Mouse (Mus musculus) hindbrain, embryonic 11.5 days (tissue): ENCODE data around the gene Stau1. TPM values are rescaled to one million over a fixed set of nuclear protein-coding genes. Genes with fewer than 3 reads are reported as not detected.

Experiments used
- ATAC-seq: fragments of 200-750 bp; cut with Nextera tagmentation; 2 replicates; pipeline ENCODE4 v1.8.0; 2017; ENCODE audit warnings: mild to moderate bottlenecking, moderate TSS enrichment, moderate library complexity; ENCODE audit not compliant: low FRiP score
- DNase-seq: peaks from one replicate; pipeline ENCODE4 v3.0.0-alpha.2; 2015; ENCODE audit warnings: low spot score
- H3K27ac ChIP-seq: fragments of 300-500 bp; sonication (generic); 2 replicates; pipeline ENCODE4 v1.5.1; 2014; ENCODE audit warnings: mild to moderate bottlenecking, low read depth, low read length
- H3K27me3 ChIP-seq: fragments of 300-500 bp; sonication (generic); 2 replicates; pipeline ENCODE4 v1.6.1; 2014; ENCODE audit warnings: mild to moderate bottlenecking, low read length, moderate library complexity, mixed read lengths; ENCODE audit not compliant: control insufficient read depth, insufficient read depth
- H3K36me3 ChIP-seq: fragments of 300-500 bp; sonication (generic); 2 replicates; pipeline ENCODE4 v1.6.1; 2014; ENCODE audit warnings: mild to moderate bottlenecking, low read length, moderate library complexity, mixed read lengths; ENCODE audit not compliant: control insufficient read depth, insufficient read depth
- H3K4me1 ChIP-seq: fragments of 300-500 bp; sonication (generic); replicated peaks from 2 replicates; pipeline ENCODE4 v1.6.1; 2014; ENCODE audit warnings: low read length, mixed read lengths; ENCODE audit not compliant: control insufficient read depth, insufficient read depth
- H3K4me2 ChIP-seq: fragments of 300-500 bp; sonication (generic); replicated peaks from 2 replicates; pipeline ENCODE4 v1.6.1; 2014; ENCODE audit warnings: mild to moderate bottlenecking, low read depth, low read length
- H3K4me3 ChIP-seq: fragments of 300-500 bp; sonication (generic); 2 replicates; pipeline ENCODE4 v1.5.1; 2014; ENCODE audit warnings: low read depth, low read length
- H3K9ac ChIP-seq: fragments of 300-500 bp; sonication (generic); 2 replicates; pipeline ENCODE4 v1.6.1; 2014; ENCODE audit warnings: low read depth, low read length
- H3K9me3 ChIP-seq: fragments of 300-500 bp; sonication (generic); 2 replicates; pipeline ENCODE4 v1.6.1; 2016; ENCODE audit warnings: low read length; ENCODE audit not compliant: control insufficient read depth
- WGBS: fragments of 180-500 bp; shearing (Covaris S2); extraction: QIAGEN DNeasy Blood & Tissue Kit; methylation state at CpG from one replicate; pipeline ENCODE4 v1.1.7; 2014; 5-methylcytosine and 5-hydroxymethylcytosine counted together
- polyA plus RNA-seq: library from polyadenylated mRNA; unstranded; fragments of >200 nt; fragmentation: Nextera tagmentation; extraction: Ambion mirVana; gene quantifications from 2 replicates; pipeline ENCODE4 v1.2.1, GENCODE M21; 2014

The Stau1 gene
- polyA plus RNA-seq, 1 experiment from 2014 or later, result 93.0 TPM

DNA sequence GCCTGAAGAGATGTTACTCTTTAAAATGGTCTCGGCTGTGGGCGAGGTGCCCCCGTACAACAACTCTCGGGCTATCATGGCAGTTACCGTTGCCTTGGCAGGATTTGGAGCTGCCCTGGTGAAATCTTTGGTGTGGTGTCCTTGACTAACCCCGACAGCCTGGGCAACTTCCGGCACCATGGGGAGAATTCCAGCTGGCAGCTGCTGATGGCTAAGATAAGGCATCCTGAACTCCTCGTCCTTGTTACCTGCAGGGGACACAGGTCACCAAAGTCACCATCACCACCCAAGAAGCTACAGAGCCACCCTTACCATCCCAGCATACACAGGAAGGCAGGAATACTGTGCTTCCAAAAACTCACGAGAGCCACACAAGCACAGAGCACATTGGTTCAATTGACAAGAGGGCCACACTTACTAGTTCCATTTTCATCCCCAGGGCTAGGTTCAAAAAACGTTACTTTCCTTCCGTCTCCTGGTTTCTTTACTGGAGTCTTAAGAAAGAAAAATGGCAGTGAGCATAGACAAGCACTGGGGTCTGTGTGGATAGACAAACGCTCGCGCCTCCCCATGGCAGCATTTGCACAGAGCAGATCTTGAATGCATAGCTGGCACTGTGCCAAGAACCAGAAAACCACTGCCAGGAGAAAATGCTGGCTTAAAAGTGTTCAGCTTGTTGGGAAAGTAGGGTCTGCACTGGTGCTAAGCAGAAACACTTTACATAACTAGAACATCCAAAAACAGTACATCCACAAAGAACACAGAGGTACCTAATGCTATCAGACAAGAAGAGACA, 45.0 kb downstream of the Stau1 start:
- Histone ChIP-seq H3K36me3 (peaks cover 33% of the 10 kb centered on the region), H3K27me3 (no peaks in the 10 kb centered on the region), H3K4me1 (no peaks in the 10 kb centered on the region), H3K9me3 (no peaks in the 10 kb centered on the region), H3K27ac (no peak overlapping the region), H3K9ac (no peak overlapping the region), H3K4me2 (no peak overlapping the region), H3K4me3 (no peak overlapping the region)
- 88% methylated on average over 14 of the region's 14 CpGs for WGBS
- ATAC-seq, result no peak
- DNase-seq, result peak; percentile 31

DNA sequence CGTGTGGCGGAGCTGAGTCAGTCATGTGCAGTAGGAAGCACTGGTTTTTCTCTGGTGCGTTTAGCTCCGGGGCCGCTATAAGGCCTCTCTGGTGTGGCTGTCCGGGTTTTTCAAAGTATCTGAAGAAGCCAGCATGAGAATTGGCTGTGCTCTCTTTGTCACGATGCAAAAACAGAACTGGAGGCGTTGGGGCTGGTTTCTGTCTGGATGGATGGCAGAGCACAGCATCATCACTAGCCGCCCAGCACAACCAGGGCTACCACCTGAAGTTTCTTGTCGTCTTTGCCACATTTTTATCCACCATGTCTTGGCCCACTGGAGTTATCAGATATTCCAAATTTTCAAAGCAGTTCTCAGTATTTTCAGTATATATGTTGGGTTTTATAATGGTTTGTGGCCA, 47.2 kb downstream of the Stau1 start:
- WGBS, result 90% methylated on average over 10 of the region's 10 CpGs
- DNase-seq (no peak), ATAC-seq (no peak)
- no peak overlapping the region for H3K4me3 ChIP-seq
- H3K4me1 ChIP-seq, result no peaks in the 10 kb centered on the region
- peaks cover 31% of the 10 kb centered on the region for H3K36me3 ChIP-seq
- no peaks in the 10 kb centered on the region for H3K9me3 ChIP-seq
- H3K4me2 ChIP-seq, result no peak overlapping the region
- no peaks in the 10 kb centered on the region for H3K27me3 ChIP-seq
- no peak overlapping the region for H3K27ac ChIP-seq
- no peak overlapping the region for H3K9ac ChIP-seq

DNA sequence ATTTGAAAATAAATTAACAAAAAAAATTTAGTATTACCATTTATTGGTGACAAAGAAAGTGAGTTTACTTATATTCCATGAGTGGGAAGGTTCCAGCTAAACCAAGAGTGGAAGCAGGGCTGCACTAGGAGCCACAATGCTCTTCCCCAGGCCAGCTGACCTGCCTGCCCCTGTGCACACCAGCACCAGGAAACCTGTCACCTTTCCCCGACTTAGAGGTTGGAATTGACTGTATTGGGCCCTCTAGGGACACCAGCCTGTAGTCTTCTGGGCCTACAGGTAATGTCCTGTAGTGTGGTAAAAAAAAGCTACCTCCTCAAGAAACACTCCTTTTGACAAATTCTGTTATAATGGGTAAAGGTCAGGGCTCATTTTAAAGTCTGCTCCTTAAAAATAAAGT, 47.9 kb downstream of the Stau1 start:
- no peak for DNase-seq
- ATAC-seq, result no peak
- H3K27ac ChIP-seq, result no peak overlapping the region
- H3K9ac ChIP-seq, result no peak overlapping the region
- peaks cover 35% of the 10 kb centered on the region for H3K36me3 ChIP-seq
- H3K27me3 ChIP-seq, result no peaks in the 10 kb centered on the region
- H3K4me2 ChIP-seq, result no peak overlapping the region
- no peak overlapping the region for H3K4me3 ChIP-seq
- no peaks in the 10 kb centered on the region for H3K9me3 ChIP-seq
- 68% methylated on average over 1 of the region's 1 CpGs for WGBS
- H3K4me1 ChIP-seq, result no peaks in the 10 kb centered on the region

DNA sequence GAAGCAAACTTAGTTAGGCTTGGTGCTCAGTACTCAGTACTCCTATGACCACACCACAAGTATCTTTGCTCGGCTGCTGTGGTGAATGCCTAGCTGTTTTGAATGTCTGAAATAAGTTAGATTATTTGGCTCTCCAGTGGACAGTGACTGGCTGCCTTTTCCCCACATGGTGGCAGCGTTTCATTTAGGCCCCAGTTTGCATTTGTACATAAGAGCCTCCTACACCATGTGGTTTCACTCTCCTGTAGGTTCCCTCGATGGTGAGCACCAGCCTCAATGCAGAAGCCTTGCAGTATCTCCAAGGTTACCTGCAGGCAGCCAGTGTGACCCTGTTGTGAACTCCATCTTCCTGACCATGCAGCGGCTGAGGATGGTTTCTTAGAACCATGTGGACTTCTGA, 50.6 kb downstream of the Stau1 start:
- no peak for ATAC-seq
- Histone ChIP-seq H3K9ac (no peak overlapping the region), H3K27me3 (no peaks in the 10 kb centered on the region), H3K36me3 (peaks cover 23% of the 10 kb centered on the region), H3K27ac (no peak overlapping the region), H3K9me3 (no peaks in the 10 kb centered on the region), H3K4me3 (no peak overlapping the region), H3K4me1 (no peaks in the 10 kb centered on the region), H3K4me2 (no peak overlapping the region)
- DNase-seq, result peak; percentile 39
- WGBS, result 64% methylated on average over 4 of the region's 4 CpGs

DNA sequence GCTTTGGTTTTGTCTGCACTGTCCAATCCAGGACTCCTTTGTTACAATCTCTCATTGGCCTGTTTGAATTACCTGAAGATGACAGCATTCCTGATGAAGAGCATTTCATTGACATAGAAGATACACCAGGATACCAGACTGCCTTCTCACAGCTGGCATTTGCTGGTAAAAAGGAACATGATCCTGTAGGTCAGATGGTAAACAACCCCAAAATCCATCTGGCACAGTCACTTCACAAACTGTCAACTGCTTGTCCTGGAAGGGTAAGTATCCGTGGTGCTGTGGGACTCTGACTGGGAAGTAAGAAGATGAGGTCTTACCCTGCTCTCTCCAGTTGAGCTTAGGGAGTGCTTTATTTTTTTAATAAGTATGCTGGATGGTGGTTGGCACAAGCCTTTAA, 51.8 kb downstream of the Stau1 start:
- H3K4me3 ChIP-seq, result no peak overlapping the region
- no peaks in the 10 kb centered on the region for H3K9me3 ChIP-seq
- H3K36me3 ChIP-seq, result peaks cover 16% of the 10 kb centered on the region; the same call in 1 of the 2 replicates
- H3K27me3 ChIP-seq, result no peaks in the 10 kb centered on the region
- ATAC-seq, result no peak
- no peak overlapping the region for H3K9ac ChIP-seq
- H3K27ac ChIP-seq, result no peak overlapping the region
- no peak overlapping the region for H3K4me2 ChIP-seq
- no peaks in the 10 kb centered on the region for H3K4me1 ChIP-seq
- WGBS, result 76% methylated on average over 1 of the region's 1 CpGs
- no peak for DNase-seq

DNA sequence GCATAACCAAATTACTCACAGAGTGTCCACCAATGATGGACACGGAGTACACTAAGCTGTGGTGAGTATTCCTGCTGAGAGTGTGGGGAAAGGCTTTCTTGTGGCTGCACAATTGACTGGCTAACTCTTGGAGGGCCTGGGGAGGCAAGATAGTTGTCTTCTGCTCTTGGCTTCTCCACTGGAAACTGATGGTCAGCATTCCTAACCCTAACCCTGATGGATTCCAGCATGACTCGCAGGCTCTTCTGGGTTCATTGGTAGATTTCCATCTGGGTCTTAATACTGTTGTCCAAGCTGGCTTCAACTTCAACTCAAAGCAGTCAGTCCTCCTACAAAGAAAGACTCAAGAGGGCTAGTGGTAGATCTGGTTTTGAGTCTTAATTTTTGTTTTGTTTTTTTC, 53.0 kb downstream of the Stau1 start:
- H3K27me3 ChIP-seq, result no peaks in the 10 kb centered on the region
- H3K9ac ChIP-seq, result no peak overlapping the region
- H3K27ac ChIP-seq, result no peak overlapping the region
- H3K36me3 ChIP-seq, result peaks cover 14% of the 10 kb centered on the region; the same call in 1 of the 2 replicates
- H3K4me1 ChIP-seq, result no peaks in the 10 kb centered on the region
- H3K4me2 ChIP-seq, result no peak overlapping the region
- no peak overlapping the region for H3K4me3 ChIP-seq
- WGBS, result 92% methylated on average over 2 of the region's 2 CpGs
- no peaks in the 10 kb centered on the region for H3K9me3 ChIP-seq
- ATAC-seq, result no peak
- no peak for DNase-seq

DNA sequence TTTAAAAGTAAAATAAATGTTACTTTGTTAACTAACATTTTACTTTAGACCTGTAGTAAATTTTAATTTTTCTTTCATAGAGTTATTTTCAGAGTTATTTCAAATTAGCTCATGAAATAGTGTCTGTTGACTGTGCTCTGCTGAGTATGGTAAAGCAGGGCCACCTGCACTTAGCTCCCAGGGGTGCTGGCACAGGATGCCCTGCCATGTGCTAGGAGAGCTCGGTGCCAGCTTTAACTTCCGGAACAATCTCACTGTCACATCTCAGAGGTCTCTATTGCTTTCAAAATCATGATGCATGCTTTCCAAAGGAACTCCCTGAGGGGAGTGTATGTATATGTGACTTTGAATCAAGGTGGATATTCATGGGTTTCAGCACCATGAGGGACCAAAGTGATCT, 59.9 kb downstream of the Stau1 start:
- peaks cover 19% of the 10 kb centered on the region for H3K36me3 ChIP-seq
- H3K4me1 ChIP-seq, result no peaks in the 10 kb centered on the region
- no peak overlapping the region for H3K4me3 ChIP-seq
- H3K9ac ChIP-seq, result no peak overlapping the region
- ATAC-seq (no peak), DNase-seq (no peak)
- H3K4me2 ChIP-seq, result no peak overlapping the region
- H3K27ac ChIP-seq, result no peak overlapping the region
- 93% methylated on average over 2 of the region's 2 CpGs for WGBS
- no peaks in the 10 kb centered on the region for H3K27me3 ChIP-seq
- H3K9me3 ChIP-seq, result no peaks in the 10 kb centered on the region

DNA sequence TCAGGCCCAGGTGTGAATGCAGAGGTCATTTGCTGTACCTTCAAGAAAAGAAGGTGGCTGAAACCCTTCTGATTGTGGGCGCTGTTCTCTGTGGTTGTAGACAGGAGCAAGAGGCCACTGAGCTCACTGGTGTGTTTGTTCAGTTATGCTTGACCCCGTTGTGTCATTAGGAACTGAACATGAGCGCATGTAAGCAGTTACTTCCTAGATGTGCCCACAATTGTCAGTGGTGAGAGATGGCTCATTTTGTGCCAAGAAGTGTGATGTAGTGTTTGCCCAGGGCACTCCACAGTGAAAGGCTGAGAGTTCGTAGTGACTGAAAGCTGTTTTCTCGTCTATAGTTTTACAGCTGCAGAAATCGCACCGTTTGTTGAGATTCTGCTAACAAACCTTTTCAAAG, 60.5 kb downstream of the Stau1 start:
- Histone ChIP-seq H3K27ac (no peak overlapping the region), H3K9me3 (no peaks in the 10 kb centered on the region), H3K27me3 (no peaks in the 10 kb centered on the region), H3K4me3 (no peak overlapping the region), H3K9ac (no peak overlapping the region), H3K4me1 (no peaks in the 10 kb centered on the region), H3K36me3 (peaks cover 15% of the 10 kb centered on the region), H3K4me2 (no peak overlapping the region)
- DNase-seq (no peak), ATAC-seq (no peak)
- WGBS, result 93% methylated on average over 7 of the region's 7 CpGs

DNA sequence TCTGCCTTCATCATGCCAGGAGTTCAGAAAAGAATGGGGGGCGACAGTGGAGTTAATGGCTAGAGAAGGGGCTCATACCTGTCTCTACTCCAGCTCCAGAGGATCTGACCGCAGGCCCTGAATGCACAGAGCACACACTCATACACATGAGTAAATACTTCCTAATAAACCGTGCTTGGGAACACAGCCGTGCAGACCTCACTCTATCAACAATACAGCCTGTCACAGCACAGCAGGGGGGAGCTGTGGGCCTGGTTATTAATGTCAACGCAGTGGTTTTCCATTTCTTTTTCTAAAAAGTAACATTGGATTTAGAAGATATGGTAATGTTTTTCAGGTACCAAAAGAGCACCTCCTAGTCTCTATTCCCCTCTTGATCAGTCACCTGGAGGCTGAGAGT, 61.7 kb downstream of the Stau1 start:
- Histone ChIP-seq H3K4me3 (no peak overlapping the region), H3K9me3 (no peaks in the 10 kb centered on the region), H3K4me1 (no peaks in the 10 kb centered on the region), H3K27ac (no peak overlapping the region), H3K36me3 (peaks cover 15% of the 10 kb centered on the region), H3K9ac (no peak overlapping the region), H3K27me3 (no peaks in the 10 kb centered on the region), H3K4me2 (no peak overlapping the region)
- ATAC-seq (no peak), DNase-seq (no peak)
- 77% methylated on average over 5 of the region's 5 CpGs for WGBS
